13 mouse cellular contexts compared by ENCODE assay signal in the genomic region with DNA sequence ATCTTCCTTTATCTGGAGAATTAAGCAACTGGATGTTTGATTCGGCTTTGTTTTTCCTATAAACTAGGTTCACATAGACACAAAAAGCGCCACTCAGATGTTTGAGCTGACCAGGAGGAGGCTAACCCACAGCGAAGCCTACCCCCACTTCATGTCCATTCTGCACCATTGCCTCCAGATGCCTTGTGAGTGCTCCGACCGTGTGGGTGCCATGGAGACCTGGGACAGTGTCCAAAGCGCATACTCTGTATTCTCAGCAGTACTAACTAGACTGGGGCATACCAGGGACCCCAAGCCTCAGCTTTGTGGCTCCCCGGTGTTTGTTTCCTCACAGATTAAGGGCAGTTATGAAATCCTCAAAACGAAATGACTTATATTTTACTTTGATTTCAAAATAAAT.
DNase-seq lines count a peak whose midpoint lies in the region; ATAC-seq and TF ChIP-seq lines count a peak whose summit lies in the region.
"Had no signal": no experiment of that assay in that cellular context is flagged by ENCODE, and none has a peak within 500 bp of the region (broad histone marks: within the 10 kb centered on the region; RNA-seq: fewer than 3 reads in every experiment).

No protein-coding gene starts in this region.

- TF ChIP-seq EP300 in heart, postnatal 0 days (IDR thresholded peaks at IDR 0.05; ENCODE audit: low read depth), result no peak
- no peak for TF ChIP-seq EP300 in lung, postnatal 0 days (IDR thresholded peaks at IDR 0.05)

- no peak overlapping the region for H3K9ac ChIP-seq in heart, postnatal 0 days (replicated peaks; ENCODE audit: low read depth, low read length)
- no peak overlapping the region for H3K9ac ChIP-seq in neural tube, embryonic 13.5 days
- H3K9ac ChIP-seq in midbrain, embryonic 15.5 days, result no peak overlapping the region
- H3K9ac ChIP-seq in lung, postnatal 0 days (replicated peaks; ENCODE audit: low read depth), result no peak overlapping the region
- H3K9ac ChIP-seq: liver, embryonic 15.5 days had no signal

- 0 out of 2 replicates have a peak, but pooled peaks have one; percentile 41 for ATAC-seq in heart, postnatal 0 days (ENCODE audit: insufficient read depth, low read depth)
- ATAC-seq in neural tube, embryonic 13.5 days (ENCODE audit: low read depth), result peak; percentile 87; the same call in 1 of the 2 replicates
- peak; percentile 67; the same call in 1 of the 2 replicates for ATAC-seq in midbrain, embryonic 15.5 days (replicated peaks)
- ATAC-seq in monocyte, adult 5-6 weeks (replicated peaks; ENCODE audit: insufficient number of reproducible peaks, low FRiP score, low TSS enrichment, poor library complexity, severe bottlenecking), result no peak
- ATAC-seq in lung, postnatal 0 days, result no peak

- H3K4me3 ChIP-seq in heart, postnatal 0 days (ENCODE audit: low read depth, low read length), result no peak overlapping the region
- H3K4me3 ChIP-seq in neural tube, embryonic 13.5 days, result no peak overlapping the region
- no peak overlapping the region for H3K4me3 ChIP-seq in midbrain, embryonic 15.5 days
- no peak overlapping the region for H3K4me3 ChIP-seq in lung, postnatal 0 days (ENCODE audit: low read depth, low read length)
- H3K4me3 ChIP-seq: liver, embryonic 15.5 days had no signal

- peaks cover 86% of the 10 kb centered on the region for H3K36me3 ChIP-seq in heart, postnatal 0 days (replicated peaks; ENCODE audit: control insufficient read depth, insufficient read depth, low read length)
- H3K36me3 ChIP-seq in neural tube, embryonic 13.5 days, result peaks cover 88% of the 10 kb centered on the region
- H3K36me3 ChIP-seq in midbrain, embryonic 15.5 days (replicated peaks), result peaks cover 38% of the 10 kb centered on the region
- H3K36me3 ChIP-seq in lung, postnatal 0 days (ENCODE audit: insufficient read depth, low read length), result peaks cover 30% of the 10 kb centered on the region

- no peak overlapping the region for H3K4me2 ChIP-seq in heart, postnatal 0 days (ENCODE audit: low read depth, low read length)
- no peak overlapping the region for H3K4me2 ChIP-seq in neural tube, embryonic 13.5 days
- no peak overlapping the region for H3K4me2 ChIP-seq in midbrain, embryonic 15.5 days
- H3K4me2 ChIP-seq in lung, postnatal 0 days (replicated peaks; ENCODE audit: low read depth, low read length), result no peak overlapping the region
- H3K4me2 ChIP-seq: liver, embryonic 15.5 days had no signal

- H3K27me3 ChIP-seq in heart, postnatal 0 days (ENCODE audit: control insufficient read depth, insufficient read depth, low read length), result no peaks in the 10 kb centered on the region
- H3K27me3 ChIP-seq in neural tube, embryonic 13.5 days, result no peaks in the 10 kb centered on the region
- H3K27me3 ChIP-seq in midbrain, embryonic 15.5 days (replicated peaks), result no peaks in the 10 kb centered on the region
- H3K27me3 ChIP-seq in lung, postnatal 0 days (replicated peaks; ENCODE audit: insufficient read depth, low read length), result no peaks in the 10 kb centered on the region
- H3K27me3 ChIP-seq: liver, embryonic 15.5 days had no signal

- WGBS in heart, postnatal 0 days, result 63% methylated on average over 8 of the region's 8 CpGs
- 78% methylated on average over 8 of the region's 8 CpGs for WGBS in neural tube, embryonic 13.5 days
- 69% methylated on average over 8 of the region's 8 CpGs for WGBS in midbrain, embryonic 15.5 days
- WGBS in lung, postnatal 0 days, result 70% methylated on average over 8 of the region's 8 CpGs

- no peak for DNase-seq in heart, postnatal 0 days (ENCODE audit: low spot score)
- no peak for DNase-seq in heart, postnatal 25 days (ENCODE audit: low spot score)
- no peak for DNase-seq in neural tube, embryonic 10.5 days (ENCODE audit: extremely low spot score, low spot score)
- DNase-seq in lung, postnatal 0 days (ENCODE audit: low spot score), result no peak
- DNase-seq: adrenal gland, postnatal 25 days; cerebellum, adult 9-10 months; kidney, postnatal 10 days; layer of hippocampus, adult 9-11 months had no signal

- no peaks in the 10 kb centered on the region for H3K9me3 ChIP-seq in heart, postnatal 0 days (replicated peaks; ENCODE audit: control insufficient read depth, low read length)
- no peaks in the 10 kb centered on the region for H3K9me3 ChIP-seq in neural tube, embryonic 13.5 days
- H3K9me3 ChIP-seq in midbrain, embryonic 15.5 days, result no peaks in the 10 kb centered on the region
- H3K9me3 ChIP-seq in lung, postnatal 0 days (ENCODE audit: low read length), result no peaks in the 10 kb centered on the region
- H3K9me3 ChIP-seq: liver, embryonic 15.5 days had no signal

- TF ChIP-seq CTCF in heart, postnatal 0 days (IDR thresholded peaks at IDR 0.05; ENCODE audit: low read depth), result no peak
- no peak for TF ChIP-seq CTCF in lung, postnatal 0 days (IDR thresholded peaks at IDR 0.05)

- intact Hi-C loops in heart, postnatal 25 days (cut with DNase I), result no loop called here

- H3K27ac ChIP-seq in heart, postnatal 0 days (ENCODE audit: low read depth), result no peak overlapping the region
- no peak overlapping the region for H3K27ac ChIP-seq in neural tube, embryonic 13.5 days (replicated peaks)
- no peak overlapping the region for H3K27ac ChIP-seq in midbrain, embryonic 15.5 days
- H3K27ac ChIP-seq in lung, postnatal 0 days (ENCODE audit: low read length), result no peak overlapping the region
- H3K27ac ChIP-seq: liver, embryonic 15.5 days; stomach, postnatal 0 days had no signal

- H3K4me1 ChIP-seq in heart, postnatal 0 days (ENCODE audit: control insufficient read depth, insufficient read depth), result 0 out of 2 replicates have a peak, but pooled peaks cover 4% of the 10 kb centered on the region
- peaks cover 6% of the 10 kb centered on the region; the same call in 1 of the 2 replicates for H3K4me1 ChIP-seq in neural tube, embryonic 13.5 days (replicated peaks)
- H3K4me1 ChIP-seq in midbrain, embryonic 15.5 days, result no peaks in the 10 kb centered on the region
- H3K4me1 ChIP-seq in lung, postnatal 0 days (ENCODE audit: insufficient read depth, low read depth, low read length), result no peaks in the 10 kb centered on the region

Comparison
In these comparisons a context has a peak if more than half of its experiments do, and no peak if none do; other contexts are left out.
1. ATAC-seq: peak in heart, postnatal 0 days (single experiment), neural tube, embryonic 13.5 days (single experiment) and midbrain, embryonic 15.5 days (single experiment); none in monocyte, adult 5-6 weeks (single experiment) and lung, postnatal 0 days (single experiment).